Mouse (Mus musculus) left cerebral cortex, adult 2 months (tissue): ENCODE results near the gene Ttc17. TPM values are rescaled to one million over a fixed set of nuclear protein-coding genes. Genes with fewer than 3 reads are reported as not detected.

ENCODE experiments used
- DNase-seq, 2 experiments: peaks; one replicate each; pipeline ENCODE4 v3.0.0; 2021 to 2022; ENCODE audit warnings: low spot score in 2 of 2, mixed read lengths in 1 of 2; ENCODE audit errors: extremely low spot score in 1 of 2
- H3K27ac ChIP-seq: fragments of 200-600 bp; 2 replicates; pipeline ENCODE4 v1.8.1; 2022
- H3K4me3 ChIP-seq: fragments of 200-600 bp; 2 replicates; pipeline ENCODE4 v1.8.1; 2022
- CTCF ChIP-seq: fragments of 200-600 bp; IDR thresholded peaks from 2 replicates; pipeline ENCODE4 v1.8.1; 2022; ENCODE audit warnings: antibody characterized with exemption, mild to moderate bottlenecking, moderate library complexity
- intact Hi-C: fragments of 180-260 bp; cut with DNase I; formaldehyde crosslinking; loops from one replicate; pipeline ENCODE4 v1.15.1; 2025
- long read RNA-seq, 2 experiments: library from polyadenylated mRNA; stranded (forward); transcript quantifications; one replicate each; pipeline ENCODE4 v2.0.0; 2021; ENCODE audit warnings: borderline mapping rate in 2 of 2
- total RNA-seq, 2 experiments: library from RNA; stranded (reverse); gene quantifications; 2 replicates each; pipeline ENCODE4 v1.2.3; 2021

The Ttc17 gene
- total RNA-seq, result 10 to 100 TPM; 33.5 to 35.4 TPM
- long read RNA-seq, experiment 1, full-length matches to known transcripts, result 58 of 76 reads
- long read RNA-seq, experiment 1, partial matches to known transcripts, result 6 of 76 reads
- long read RNA-seq, experiment 1, other reads (novel, unspliced or antisense), result 12 of 76 reads
- long read RNA-seq, experiment 2, full-length matches to known transcripts, result 52 of 60 reads
- long read RNA-seq, experiment 2, partial matches to known transcripts, result 2 of 60 reads
- long read RNA-seq, experiment 2, other reads (novel, unspliced or antisense), result 6 of 60 reads

- H3K4me3 ChIP-seq, result peak within 1 kb of the TSS; percentile 94
- H3K27ac ChIP-seq, result peak within 1 kb of the TSS; percentile 93
- intact Hi-C loops, result no loop called here
- no peak; the same call in 1 of the 2 replicates for TF ChIP-seq CTCF
- DNase-seq, result peak; percentile 87 to 88
Observed at GRCm38 (mm10) chr2:94406083-94406957, at the start of gene Ttc17. Gene Ttc17 (minus strand): TSS chr2:94406689.

- intact Hi-C loops, result no loop called here
- Histone ChIP-seq H3K4me3 (no peak overlapping the region), H3K27ac (no peak overlapping the region)
- no peak for TF ChIP-seq CTCF
- no peak for DNase-seq
Observed at GRCm38 (mm10) chr2:94449643-94450042, 43.2 kb upstream of the Ttc17 start.

GRCm38 (mm10) chr2:94436952-94437351 is 30.5 kb upstream of the Ttc17 start:
- peak overlapping the region; percentile 78 for H3K4me3 ChIP-seq
- no peak for DNase-seq
- intact Hi-C loops, result loop anchor here (5.0 kb wide), 1 partner anchor 65 kb away; no protein-coding TSS in a partner anchor
- no peak for TF ChIP-seq CTCF
- H3K27ac ChIP-seq, result peak overlapping the region; percentile 88

GRCm38 (mm10) chr2:94435481-94435880 is 29.0 kb upstream of the Ttc17 start:
- Histone ChIP-seq H3K4me3 (no peak overlapping the region), H3K27ac (no peak overlapping the region)
- DNase-seq, result no peak
- TF ChIP-seq CTCF, result no peak
- intact Hi-C loops, result loop anchor here (5.0 kb wide), 1 partner anchor 63 kb away; no protein-coding TSS in a partner anchor

- Histone ChIP-seq H3K4me3 (no peak overlapping the region), H3K27ac (no peak overlapping the region)
- no peak for TF ChIP-seq CTCF
- intact Hi-C loops, result loop anchor here (5.0 kb wide), 1 partner anchor 63 kb away; no protein-coding TSS in a partner anchor
- DNase-seq, result no peak
Observed at GRCm38 (mm10) chr2:94434833-94435232, 28.3 kb upstream of the Ttc17 start.

- Histone ChIP-seq H3K4me3 (no peak overlapping the region), H3K27ac (no peak overlapping the region)
- intact Hi-C loops, result no loop called here
- no peak for TF ChIP-seq CTCF
- no peak for DNase-seq
Observed at GRCm38 (mm10) chr2:94432214-94432613, 25.7 kb upstream of the Ttc17 start.

GRCm38 (mm10) chr2:94428456-94428855 is 22.0 kb upstream of the Ttc17 start:
- DNase-seq, result no peak
- Histone ChIP-seq H3K27ac (no peak overlapping the region), H3K4me3 (no peak overlapping the region)
- no peak for TF ChIP-seq CTCF
- intact Hi-C loops, result no loop called here

- TF ChIP-seq CTCF, result no peak
- H3K4me3 ChIP-seq, result peak overlapping the region; percentile 94
- no peak for DNase-seq
- intact Hi-C loops, result no loop called here
- no peak overlapping the region for H3K27ac ChIP-seq
Observed at GRCm38 (mm10) chr2:94407441-94407840, 952 bp upstream of the Ttc17 start.

- peak overlapping the region; percentile 94 for H3K4me3 ChIP-seq
- no peak overlapping the region; the same call in 1 of the 2 replicates for H3K27ac ChIP-seq
- TF ChIP-seq CTCF, result no peak
- no peak for DNase-seq
- intact Hi-C loops, result no loop called here
Observed at GRCm38 (mm10) chr2:94407021-94407420, 532 bp upstream of the Ttc17 start.

- Histone ChIP-seq H3K27ac (peak overlapping the region; percentile 93), H3K4me3 (peak overlapping the region; percentile 94)
- TF ChIP-seq CTCF, result peak; percentile 18
- intact Hi-C loops, result no loop called here
- peak in 1 of 2 experiments; percentile 19 for DNase-seq
Observed at GRCm38 (mm10) chr2:94405397-94406082, 949 bp downstream of the Ttc17 start.

GRCm38 (mm10) chr2:94404512-94405240 is 1.8 kb downstream of the Ttc17 start:
- intact Hi-C loops, result no loop called here
- peak overlapping the region; percentile 94 for H3K4me3 ChIP-seq
- TF ChIP-seq CTCF, result no peak

More at GRCm38 (mm10) chr2:94404512-94405240, 1.8 kb downstream of the Ttc17 start:
- H3K27ac ChIP-seq, result peak overlapping the region; percentile 32; the same call in 1 of the 2 replicates
- no peak for DNase-seq
